Mouse (Mus musculus) retina, embryonic 14.5 days (tissue): ENCODE data around the gene Fkbp14.

Experiments
- DNase-seq: peaks from one replicate; pipeline ENCODE4 v3.0.0-alpha.2; 2015; ENCODE audit warnings: low spot score

Fkbp14 gene

DNA sequence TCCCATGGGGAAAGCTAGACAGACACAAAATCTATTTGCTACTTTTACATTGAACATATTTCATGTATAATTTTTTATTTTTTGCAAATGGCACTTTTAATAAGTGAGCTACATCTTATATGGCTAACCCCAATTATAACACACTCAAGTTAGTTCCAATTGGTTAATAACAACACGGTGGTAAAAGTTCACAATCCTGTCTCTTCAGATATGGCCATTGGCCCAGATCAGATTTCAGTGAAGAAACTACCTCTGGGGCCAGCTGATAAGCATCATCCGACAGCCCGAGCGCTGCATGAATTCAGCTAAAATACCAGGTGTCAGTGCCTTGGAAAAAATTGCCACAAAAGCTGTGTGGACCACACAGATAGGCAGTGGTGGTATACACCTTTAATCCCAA, 9.4 kb downstream of the Fkbp14 start:
- no peak for DNase-seq

DNA sequence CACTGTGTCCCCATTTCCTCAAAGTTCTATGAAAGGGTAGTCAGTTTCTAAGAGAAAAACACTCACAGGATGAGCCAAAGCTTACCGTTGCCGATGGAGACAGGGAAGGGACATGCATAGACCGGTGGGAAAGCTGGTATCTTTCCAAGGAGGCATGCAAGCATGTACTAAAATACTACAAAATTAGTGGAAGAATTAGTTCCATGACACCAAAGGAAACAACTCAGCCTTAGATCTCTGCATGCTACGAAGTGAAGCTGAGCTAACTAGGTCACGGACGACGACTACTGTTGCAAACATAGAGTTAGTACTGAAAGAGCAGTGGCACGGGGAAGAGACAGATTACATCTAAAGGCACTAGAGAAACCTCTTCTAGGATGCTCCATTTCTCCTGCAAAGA, 10.2 kb downstream of the Fkbp14 start:
- peak; percentile 22 for DNase-seq

DNA sequence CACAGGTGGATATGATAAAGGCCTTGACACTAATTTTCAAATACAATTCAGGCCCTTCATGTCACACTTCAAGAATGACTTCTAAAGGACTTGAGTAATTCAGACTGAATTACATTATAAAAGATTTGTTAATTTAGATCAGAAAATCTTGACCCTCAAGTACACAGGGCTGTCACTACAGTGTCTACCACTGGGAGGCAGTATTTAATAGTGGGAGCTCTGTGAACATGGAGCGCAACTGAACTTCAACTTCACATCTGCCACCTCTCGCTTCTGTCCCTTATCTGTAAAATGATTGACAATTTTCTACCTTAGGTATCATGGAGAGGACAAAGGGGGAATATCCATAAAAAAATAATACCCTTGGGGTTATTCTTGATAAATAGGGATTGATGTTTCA, 10.9 kb downstream of the Fkbp14 start:
- DNase-seq, result peak; percentile 84

DNA sequence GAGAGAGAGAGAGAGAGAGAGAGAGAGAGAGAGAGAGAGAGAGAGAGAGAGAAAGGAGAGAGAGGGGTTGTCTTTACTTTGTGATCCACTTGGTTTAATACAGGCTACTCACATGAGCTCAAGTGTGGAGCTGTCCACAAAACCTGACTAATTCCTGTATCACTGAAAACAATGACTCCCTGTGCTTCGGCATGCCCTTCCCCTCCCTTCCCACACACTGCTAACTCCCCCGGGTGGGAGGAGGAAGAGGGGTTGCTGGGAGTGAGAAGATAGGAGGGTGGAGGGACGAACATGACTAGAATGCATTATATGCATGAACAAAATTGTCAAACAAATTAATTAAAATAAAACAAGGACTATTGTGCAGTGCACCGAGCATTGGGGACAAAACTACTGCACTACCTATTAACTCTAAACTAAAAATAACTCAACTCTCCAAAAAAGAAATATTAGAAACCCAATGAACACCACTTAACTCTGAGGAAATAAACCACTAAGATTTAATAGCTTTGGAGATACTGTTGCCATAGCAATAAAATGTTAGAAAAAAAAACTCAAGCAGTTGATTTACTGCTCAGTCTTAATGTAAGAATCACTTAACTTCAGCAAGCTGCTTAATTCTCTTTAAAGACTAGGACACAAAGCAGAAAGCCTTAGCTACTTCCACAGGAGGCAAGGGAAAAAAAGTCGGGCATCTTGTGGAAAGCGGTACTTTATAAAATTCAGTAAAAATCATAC, 23.7 kb downstream of the Fkbp14 start:
- DNase-seq, result no peak

DNA sequence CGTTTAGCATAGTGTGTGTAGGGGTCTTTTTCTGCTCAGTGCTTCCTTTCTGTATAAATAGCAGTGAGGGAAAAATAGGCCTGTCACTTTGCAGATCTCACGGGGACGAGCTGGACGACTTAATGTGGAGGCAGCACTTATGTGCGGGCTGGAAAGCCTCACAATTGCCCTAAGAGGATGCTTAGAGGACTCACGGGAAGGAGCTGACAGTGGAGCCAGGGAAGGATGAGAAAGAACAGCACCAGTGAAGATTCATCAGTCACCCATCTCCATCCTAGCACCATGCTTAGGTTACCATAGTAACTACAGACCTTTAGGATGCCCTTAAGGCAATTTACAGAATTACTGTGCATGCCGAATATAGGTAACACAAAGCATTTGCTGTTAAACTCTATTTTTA, 27.3 kb downstream of the Fkbp14 start:
- DNase-seq, result no peak

DNA sequence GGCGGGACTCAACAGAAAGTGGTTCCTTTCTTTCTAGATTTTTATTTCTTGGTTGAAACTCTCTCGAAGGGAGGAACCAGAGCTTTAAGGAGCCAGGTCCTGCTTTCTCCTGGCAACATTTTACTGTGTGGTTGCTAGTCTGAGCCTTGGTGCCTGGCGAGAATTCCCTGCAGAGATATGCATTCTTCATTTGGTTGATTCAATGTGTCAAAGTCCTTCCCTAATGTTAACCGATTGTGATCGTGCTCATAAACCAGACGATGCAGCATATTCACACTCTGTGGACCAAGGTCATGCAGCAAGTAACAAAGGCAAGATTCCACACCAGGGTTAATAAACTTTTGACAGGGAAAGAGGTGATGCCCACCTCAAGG, 30.6 kb downstream of the Fkbp14 start:
- no peak for DNase-seq

DNA sequence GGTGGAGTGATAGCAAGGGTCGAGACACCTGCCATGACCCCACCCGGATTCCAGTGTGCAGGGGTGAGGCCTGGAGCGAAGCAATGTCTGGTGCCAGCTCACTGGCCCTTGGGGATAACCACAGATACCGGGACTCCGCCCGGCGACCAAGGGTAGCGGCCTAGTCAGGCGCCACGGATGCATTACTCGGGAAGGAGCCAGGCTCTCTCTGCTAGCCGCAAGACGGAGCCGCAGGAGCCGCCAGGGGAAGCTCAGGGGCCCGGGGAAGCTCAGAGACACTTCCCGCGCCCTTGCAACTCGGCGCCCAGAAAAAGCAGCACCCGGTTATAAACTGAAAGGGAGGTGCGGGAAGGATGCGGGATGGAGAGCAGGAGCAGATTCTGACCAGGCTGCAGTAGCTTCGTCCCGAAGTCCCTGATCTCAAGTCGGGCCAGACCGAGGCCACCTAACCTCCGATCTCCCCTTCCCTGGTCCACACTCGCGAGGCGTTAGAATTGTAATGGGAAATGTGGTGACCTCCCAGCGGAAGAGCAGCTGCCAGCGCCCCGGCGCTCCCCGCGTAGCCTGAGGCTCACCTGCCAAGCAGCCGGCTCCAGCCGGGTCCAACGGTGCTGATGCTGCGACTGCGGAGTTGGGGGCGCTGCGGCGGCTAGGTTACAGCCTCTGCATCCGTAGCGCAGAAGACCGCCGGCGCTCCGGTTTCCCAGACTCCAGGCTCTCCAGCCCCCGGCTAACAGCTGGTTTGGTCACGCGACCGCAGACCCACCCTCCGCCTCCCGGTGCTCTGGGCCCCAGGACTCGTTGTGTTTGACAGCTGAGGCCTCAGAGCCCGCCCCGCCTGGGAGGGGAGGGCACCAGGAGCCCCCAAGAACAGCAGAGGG, 31.2 kb downstream of the Fkbp14 start, which contains the start of gene Scrn1:
TSS of gene Scrn1 (minus strand) at position 825 of the 881 bp plus-strand sequence.
- peak; percentile 88 for DNase-seq

DNA sequence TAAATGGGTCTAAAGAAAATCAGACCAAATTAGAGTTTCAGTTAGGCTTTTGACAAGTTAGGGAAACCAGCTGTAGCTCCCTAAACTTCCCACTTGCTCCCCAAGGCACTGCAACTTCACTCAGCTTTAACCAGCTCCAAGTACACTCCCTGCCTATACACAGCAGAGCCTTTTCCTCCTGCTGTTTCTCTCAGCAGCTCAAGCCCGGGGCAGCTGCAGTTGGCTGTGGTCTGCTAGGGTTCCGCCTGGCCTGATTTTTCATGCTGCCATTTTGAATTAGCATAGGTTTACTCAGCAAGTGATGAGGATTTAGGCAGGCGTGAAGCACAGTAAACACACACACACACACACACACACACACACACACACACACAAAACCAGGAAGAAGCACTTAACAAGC, 32.1 kb downstream of the Fkbp14 start:
- peak; percentile 84 for DNase-seq

DNA sequence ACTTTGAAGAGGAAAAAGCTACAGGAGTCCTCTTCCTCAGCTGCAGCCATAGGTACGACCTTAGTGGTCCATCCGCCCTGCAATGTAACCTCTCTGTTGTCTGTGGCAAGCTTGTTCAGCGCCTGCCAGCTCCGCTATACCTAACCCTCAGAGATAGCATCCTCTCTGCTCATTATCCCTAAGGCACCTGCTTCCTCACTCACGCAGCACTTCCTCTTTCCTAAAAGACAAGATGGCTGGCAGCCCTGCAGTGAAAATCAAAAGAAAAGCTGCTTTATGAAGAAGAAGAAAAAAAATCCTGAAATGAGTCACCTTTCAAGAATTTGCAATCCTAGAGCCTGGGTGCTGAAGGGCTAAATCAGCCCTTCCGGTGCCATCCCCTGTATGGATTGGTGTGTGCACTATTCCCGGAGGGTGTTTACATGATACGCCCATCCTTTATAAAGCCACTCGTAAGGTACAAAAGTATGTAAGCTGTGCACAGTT, 32.6 kb downstream of the Fkbp14 start:
- DNase-seq, result peak; percentile 58

DNA sequence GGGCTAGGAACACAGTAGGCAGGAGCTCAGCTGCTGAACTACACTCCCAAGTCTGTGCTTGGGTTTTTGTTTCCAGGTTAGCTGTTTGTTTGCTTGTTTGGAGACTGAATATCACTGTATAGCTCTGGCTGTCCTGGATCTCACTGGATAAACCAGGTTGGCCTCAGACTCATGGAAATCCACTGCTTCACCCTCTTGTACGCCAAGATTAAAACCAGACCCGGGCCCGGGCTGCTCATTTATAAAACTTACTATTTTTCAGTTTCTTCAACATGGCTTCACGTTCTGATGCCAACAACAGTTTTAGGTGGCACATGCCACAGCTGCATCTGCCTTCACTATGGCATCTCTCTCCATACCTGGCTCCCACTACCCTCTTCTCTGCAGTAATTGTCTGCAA, 33.5 kb downstream of the Fkbp14 start:
- no peak for DNase-seq

DNA sequence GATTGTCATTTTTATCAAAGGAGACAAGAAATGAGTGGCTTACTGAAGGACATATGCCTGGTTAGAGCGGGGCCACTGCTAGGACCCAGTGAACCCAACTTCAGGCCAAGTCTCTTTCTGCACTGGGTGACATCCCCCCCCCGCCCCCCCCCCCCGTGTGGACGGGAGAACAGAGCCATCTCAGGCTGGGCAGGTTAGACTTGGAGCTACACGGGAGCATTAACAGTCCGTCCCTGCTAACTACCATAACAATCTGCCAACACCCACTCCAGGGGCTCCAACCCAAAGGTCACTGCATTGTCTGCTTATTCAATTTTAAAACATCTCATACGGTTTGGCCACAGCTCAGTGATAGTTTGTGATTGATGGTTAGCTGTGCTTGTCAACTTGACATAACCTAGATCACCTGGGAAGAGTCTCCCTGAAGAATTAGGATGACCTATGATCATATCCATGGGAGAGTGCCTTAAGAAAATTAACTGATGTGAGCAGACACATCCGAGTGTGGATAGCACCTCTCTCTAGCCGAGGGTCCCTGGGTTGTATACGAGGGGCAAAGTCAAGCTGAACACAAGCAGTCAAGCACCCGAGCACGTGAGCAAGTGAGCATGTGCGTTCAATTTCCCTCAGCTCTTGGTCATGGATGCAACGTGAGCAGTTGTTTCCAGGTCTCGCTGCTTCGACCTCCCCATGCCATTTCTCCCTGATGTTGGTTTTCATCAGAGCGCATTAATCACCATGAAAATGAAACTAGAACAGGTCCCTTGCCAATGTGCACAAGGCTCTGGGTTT, 34.9 kb downstream of the Fkbp14 start:
- DNase-seq, result no peak

DNA sequence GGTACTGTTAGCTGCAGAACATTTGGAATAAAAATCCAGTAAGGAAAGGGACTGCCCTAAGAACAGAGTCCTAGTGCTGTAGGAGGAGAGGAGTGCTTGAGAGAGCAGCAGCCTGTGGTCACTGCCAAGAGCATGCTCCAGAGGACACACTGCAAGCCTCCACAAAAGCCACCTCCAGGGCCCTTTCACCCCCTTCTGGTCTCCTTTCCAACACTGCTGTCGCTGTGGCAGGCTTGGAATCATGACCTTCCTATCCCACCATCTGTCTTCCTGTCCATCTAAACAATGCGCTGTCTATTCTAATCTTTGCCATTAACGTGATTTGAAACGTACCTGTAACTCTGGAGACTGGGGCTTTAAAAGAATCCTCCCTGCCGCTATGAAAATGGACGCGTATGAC, 38.6 kb downstream of the Fkbp14 start:
- DNase-seq, result peak; percentile 63

DNA sequence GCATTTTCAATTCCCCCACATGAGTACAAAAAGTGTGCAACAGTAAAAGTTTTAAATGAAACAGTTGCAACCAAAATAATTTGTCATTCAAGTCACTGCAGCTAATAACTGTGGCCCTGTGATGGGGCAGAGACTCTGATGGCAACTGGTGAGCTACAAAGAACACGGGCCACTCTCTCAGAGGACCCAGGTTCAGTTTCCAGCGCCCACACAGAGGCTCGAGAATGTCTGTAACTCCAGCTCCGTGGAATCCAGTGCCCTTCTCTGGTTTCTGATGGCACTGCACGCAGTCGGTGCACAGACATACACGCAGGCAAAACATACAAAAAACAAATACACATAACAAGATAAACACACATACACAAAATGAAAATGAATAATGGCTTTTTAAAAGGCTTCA, 39.4 kb downstream of the Fkbp14 start:
- no peak for DNase-seq

DNA sequence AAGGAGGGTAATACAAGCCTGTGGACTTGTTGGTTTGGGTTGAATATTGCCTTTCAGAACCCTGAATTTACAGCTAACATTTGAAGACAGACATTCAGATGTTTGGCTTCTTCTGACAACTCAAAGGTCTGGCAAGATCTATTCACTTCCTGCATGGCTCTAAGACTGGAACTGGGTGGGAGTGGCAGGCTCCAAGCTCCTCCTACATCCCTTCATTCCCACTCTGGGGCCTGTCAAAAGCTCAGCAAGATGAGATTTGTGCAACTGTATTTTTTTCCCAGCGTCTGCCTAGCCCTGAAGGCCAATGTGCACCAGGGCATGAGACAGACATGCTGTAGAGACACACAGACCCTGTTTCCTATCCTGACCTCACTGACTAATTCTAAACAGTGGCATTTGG, 41.3 kb downstream of the Fkbp14 start:
- DNase-seq, result no peak

DNA sequence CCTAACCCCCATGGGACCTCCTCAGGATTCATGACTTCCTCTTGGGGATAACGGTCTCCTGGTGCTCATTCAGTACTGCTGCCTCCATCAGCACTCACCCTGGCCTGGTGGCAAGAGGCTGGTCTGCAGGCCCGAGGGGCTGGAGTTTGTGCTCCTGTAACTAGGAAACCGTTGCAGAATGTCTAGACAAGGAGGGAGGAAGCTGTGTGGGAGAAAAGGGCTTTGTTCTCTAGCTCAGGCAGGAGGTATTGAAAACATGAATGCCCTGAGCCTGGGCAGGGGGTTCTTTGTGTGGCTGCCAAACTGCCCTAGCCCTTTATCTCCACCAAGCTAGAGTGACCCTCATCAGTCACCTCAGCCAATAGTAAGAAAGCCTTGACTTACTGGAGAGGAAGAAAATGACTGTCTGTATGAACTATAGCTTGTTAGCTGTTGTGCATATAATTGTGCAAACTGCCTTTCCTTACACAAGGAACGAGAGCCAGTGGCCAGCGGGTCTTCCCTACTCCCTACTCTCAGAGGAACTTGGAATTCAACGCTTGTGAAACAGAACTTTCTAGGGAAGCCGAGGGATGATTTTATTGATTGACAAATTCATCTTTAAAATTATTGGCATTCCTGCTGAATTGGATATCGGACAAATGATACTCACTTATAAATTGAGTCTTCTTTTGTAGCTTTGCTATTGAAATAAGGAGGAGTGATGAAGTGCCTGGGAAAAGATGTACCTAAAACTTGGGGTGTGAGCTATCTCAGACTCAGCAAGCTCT, 42.6 kb downstream of the Fkbp14 start:
- peak; percentile 82 for DNase-seq

DNA sequence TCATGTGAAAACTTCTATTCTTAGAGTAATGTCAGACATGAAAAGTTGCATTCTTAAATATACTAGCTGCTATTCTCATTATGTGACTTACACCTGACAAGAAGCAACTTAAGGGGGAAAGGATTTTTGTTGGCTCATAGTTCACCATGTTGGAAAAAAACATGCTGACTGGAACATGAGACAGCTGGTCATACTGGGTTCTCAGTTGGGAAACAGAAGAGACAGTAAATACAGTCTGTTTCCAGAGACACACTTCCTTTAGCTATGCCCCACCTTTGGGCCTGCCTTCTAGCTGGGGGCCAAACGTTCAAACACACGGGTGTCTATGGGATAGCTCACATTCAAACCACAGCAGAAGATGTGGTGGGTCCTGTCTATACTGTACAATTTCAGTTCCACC, 43.5 kb downstream of the Fkbp14 start:
- DNase-seq, result no peak

DNA sequence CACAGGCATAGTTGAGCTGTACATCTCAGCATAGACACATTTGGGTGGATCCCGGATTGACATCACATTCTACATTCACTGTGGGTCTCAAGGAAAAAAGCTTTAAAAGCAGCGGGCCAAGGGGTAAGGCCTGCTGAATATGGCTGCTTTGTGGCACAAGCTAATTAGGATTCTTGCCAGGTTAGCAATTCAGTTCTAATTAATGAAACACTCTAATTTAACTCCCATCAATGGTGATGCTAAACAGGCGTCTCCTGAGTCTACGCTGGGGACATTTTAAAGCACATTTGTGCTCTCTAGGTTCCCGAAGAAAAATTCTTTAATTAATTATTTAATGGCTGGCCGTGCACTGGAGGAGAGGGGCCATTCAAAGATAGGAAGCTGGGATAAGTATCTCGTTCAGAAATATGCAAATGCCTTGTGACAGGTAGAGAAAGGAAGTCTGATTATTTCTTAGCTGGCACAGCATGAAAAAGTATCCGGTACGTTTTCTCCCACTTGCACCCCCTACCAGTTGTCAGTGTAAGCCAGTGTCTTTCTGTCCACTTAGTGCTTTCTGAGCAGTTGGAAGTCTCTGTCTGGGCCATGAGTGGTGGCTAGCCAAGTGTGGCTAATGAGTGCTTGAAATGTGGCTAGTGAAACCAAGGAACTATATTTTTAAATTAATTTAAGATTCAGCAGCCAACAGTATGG, 44.2 kb downstream of the Fkbp14 start:
- DNase-seq, result peak; percentile 64

DNA sequence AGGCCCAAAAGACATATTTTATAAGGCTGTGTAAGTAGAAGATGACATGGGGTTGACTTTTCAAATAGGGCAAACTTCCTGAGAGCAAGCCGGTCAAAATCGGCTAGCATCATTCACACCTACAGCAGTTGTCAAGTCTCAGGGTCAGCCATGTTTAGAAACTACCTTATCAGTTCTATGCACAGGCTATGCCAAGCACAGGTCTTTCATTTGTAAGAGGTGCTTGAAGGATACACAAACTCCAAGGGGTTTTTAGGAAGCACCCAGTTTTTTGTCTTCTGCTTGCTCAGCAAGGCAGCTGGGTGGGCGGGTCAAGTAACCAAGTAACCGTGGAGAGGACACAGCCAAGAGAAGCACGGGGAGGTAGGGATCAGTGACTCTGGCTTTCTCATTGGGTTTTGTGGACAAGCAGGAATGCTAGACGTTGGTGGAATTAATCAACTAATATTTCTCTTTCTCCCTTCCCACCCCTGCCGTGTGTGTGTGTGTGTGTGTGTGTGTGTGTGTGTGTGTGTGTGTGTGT, 46.2 kb downstream of the Fkbp14 start:
- DNase-seq, result no peak

DNA sequence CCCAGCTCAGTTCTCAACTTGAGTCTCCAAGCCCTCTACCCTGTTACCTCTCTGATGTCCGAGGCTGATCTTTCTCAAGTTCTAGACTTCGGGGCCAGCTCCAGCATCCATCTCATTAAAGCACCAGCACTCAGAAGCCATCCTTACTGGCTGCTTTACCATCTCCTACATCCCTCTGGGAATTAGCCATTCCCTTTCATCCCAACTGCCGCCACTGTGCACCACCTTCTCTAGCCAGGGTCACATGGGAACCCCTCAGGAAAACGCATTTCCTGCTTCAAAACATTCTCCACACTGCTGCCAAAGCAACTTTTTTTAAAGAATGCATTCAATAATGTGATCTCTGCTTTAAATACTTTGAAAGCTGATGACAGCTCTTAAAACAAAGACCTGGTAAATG, 47.8 kb downstream of the Fkbp14 start:
- no peak for DNase-seq

DNA sequence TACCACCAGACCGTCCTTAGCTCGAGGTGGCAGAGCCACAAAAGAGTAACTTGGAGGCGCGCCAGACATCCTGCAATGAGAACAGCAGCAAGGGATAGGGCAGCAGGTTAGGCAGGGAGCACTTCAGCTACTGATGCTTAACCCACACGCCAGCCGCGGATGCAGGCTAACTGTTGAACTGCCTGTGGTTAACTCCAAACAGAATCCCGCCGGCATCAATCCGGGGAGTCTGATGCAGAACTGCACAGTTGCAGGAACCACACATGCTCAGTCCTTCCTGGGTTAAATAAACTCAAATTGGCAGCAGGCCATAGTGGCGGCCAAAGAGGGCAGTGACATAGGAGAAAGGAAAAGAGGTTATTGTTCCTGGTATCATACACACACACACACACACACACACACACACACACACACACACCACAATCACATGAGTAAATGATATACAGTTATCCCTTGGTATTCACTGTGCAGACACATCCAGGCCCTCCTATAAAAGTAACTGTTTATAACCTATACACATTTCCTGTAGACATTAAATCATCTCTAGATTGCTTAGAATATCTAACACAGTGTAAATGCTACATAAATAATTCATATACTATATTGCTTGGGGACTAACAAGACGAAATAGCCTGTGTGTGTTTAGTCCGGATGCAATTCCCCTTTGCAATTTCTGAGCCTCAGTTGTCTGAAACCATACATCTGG, 48.6 kb downstream of the Fkbp14 start:
- DNase-seq, result no peak
